Mouse (Mus musculus): Measurements from ENCODE around the gene Rgs21.
A peak's percentile ranks its signal among the peaks of the same experiment; 100 is the strongest.

Rgs21 gene

DNA sequence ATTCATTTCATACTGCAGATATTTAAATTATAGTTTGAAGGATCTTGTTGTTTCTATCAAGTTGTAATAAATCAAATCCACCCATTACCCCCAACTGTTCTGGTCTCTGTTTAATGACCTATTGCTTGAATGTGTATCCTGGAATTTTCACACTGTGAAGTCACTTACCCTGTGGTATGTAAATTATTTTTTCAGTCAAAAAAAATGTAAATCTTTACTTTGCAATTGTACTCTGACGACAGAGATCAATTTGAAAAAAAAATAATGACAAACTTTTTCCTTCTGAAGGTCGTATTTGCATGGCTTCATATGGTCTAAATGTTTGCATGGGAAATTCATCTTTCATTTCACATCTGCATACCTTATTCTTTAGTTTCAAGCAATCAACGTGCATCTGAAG is at the start of gene Rgs21:
Gene Rgs21 (minus strand): TSS at position 101 of the 400 bp plus-strand sequence.
- DNase-seq (ENCODE audit: low read depth, low spot score) = no peak

DNA sequence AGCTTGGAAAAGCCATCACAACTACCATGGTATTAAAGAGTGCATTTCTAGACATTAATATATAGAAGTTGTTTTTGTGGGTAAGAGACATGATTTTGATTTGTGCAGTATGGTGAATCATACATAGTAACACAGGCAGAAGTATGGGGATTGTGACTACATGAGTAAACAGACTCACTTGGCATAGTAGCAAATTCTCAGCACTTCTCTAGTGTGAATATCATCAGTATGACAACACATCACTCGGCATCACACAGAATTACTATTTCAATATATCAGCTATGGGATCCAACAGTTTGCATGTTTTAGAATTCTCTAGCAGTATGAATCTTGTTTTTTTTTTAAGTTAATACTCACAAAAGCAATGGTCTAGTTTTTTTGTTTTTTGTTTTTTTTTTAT is 36.6 kb upstream of the Rgs21 start:
- no peak for DNase-seq (ENCODE audit: low read depth, low spot score)

DNA sequence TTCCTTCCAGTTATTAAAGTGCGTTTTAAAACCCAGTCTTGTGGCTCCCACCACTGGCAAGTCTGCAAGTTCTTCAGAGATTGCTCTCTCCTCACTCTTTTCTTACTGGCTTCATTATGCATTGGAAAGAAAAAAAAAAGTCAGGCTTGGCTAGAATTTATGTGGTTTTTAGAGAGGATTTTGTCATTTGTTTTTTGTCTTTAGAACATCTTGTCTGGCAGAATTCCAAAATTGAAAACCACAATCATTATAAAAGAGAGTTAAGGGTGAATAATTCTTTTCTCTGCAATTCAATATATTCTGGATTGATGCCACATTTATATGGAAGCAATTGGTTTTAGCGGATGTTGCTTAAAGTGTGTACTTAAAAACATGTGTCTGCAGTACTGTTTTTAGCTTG is 35.5 kb upstream of the Rgs21 start:
- DNase-seq (ENCODE audit: low read depth, low spot score) = no peak

DNA sequence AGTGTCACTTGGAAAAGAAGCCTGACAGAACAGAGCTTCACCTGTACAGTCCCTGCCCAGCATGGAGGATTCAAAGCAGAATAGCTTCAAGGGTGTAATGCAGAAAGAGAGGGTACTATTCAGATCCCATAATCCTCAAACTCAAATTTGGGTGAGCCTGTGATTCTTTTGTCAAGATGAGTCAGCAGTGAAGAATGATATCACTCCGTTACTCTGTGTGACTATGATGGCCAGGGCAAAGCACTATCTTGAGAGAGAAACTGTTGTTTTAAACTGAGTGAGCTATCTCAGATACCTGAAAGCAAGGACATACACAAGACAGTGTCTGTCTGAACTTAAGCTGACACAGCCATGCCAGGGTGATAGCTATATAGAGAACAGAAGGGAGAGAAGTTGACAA is 11.9 kb upstream of the Rgs21 start:
- DNase-seq (ENCODE audit: low read depth, low spot score) = no peak

DNA sequence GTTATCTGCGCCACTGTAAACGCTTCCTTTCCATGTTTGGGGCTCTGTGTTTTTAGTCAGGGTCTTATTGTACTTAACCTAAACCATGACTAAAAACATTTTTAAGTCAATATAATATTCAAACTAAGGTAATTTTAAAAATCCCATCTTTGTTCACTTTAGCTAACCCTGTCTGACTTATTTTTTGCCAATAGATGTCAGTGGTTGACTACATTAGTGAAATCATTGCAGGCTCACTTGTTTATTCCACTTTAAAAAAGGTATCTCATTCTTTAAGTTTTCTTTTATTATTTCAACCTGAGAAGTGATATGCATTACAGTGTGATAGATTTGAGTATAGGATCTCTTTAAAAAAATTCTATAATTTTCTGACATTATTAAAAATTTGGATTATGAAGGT is 5.5 kb upstream of the Rgs21 start:
- no peak for DNase-seq (ENCODE audit: low read depth, low spot score)

DNA sequence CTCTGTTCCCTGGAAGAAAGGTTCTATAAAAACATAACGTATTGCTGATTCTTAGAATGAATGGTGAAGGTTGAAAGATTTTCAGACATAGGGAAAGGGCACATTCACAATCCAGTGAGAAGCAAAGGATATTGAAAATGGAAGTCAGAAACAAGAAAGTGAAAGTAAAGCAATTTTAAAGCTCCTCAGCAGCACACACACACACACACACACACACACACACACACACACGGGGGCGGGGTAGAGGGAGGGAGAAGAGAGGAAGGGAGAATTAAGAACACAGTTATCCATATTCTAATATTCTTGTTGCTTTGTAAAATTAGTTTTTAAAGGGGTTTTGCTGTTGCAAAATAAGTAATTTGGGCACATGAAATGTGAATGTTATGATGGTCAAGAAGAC is 2.4 kb upstream of the Rgs21 start:
- no peak for DNase-seq (ENCODE audit: low read depth, low spot score)

DNA sequence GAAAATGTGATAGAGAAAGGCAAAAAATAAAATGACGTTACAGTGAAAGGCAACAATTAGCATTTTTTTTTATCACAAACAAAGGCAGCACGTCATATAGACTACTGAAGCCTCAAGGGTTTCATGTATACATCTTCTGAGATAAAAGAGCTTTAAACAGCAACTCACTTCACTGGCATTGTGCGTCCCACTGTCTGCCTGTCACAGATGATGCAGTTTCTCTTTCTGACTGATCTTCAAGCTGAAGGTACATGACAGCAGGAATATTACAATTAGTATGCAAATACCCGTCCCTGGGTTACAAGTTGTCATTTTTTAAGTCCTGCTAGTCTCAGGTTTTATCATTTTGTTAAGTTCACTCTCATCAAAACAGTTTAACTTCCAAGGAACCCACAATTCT is 22.3 kb downstream of the Rgs21 start:
- no peak for DNase-seq (ENCODE audit: low read depth, low spot score)

DNA sequence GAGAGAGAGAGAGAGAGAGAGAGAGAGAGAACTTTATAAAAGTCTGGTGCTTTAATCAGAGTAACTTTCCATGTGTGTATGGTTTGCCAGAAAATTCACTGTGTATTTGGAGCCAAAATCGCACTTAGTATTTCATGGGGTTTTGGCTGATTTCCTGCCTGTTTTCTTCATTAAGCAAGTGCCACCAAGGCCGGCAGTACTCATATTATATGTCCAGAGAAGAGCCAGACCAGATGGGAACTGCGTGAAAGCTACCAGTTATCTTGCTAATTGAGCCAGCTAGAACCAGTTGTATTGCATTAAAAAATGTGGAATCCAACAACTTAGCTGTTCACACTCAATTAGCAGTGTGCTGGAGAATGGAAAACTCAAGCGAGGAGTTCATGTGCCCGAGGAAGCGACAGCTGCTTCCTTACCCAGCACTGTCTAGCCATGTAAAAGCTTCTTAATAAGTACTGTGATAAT is 22.9 kb downstream of the Rgs21 start:
- DNase-seq (ENCODE audit: low read depth, low spot score) = peak; percentile 13

DNA sequence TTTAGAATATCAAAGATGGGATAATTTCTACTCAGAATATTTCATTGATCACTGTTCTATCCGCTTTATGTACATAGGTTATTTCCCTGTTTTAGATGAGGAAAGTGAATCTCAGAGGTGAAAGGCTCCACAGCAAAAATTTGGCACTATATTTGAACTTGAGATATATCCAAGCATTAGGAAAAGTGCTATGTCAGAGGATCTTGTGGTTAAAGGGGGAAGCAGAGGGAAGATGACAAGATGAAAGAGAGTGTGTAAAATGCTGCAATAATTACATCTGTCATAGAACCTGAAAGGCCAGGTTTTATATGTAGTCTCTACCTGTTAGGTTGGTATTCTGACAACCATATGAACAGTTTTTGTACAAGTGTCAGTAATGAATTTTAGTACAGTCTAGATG is 35.7 kb downstream of the Rgs21 start:
- no peak for DNase-seq (ENCODE audit: low read depth, low spot score)

DNA sequence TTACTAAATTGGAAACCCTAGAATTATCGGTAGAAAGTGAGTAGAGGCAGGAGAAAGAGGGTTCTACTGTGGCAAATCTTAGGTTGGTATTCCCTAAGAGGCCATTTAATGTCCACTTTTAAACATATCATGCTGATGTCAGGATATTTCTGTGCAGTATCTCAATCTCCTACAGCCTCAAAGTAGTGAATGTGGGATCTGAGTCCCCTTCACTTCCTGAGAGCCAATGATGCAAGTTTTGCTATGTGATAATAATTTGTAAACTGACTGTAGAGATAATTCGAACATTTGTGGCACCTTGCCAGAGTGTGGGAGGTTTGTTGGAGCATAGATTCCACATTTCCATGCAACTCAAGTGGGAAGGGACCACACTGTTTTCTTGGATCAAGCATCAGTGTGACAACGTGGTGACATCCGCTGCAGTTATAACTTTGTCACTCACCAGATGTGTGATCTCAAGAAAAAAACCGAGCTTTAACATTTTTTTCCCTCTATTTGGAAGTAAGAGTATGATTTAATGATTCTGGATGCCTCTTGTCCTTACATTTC is 49.5 kb downstream of the Rgs21 start:
- no peak for DNase-seq (ENCODE audit: low read depth, low spot score)

DNA sequence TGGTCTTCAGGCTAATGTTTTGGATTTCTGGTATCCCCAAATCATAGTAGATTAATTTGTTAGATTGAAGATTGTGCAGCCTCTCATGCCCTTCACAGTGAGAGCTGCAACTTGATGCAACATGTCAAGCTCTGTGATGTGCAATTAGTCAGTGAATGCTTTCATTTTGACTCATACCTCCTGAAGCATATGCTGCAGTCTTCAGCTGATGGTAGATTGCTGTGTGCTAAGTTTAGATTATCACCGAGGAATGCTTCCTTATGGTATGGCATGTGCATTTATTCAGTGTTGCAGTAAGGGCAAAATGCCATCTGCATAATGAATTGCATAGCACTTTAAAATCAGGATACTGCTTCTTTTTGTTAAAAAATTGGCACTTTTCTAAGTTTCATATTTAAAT is 65.2 kb downstream of the Rgs21 start:
- no peak for DNase-seq (ENCODE audit: low read depth, low spot score)

DNA sequence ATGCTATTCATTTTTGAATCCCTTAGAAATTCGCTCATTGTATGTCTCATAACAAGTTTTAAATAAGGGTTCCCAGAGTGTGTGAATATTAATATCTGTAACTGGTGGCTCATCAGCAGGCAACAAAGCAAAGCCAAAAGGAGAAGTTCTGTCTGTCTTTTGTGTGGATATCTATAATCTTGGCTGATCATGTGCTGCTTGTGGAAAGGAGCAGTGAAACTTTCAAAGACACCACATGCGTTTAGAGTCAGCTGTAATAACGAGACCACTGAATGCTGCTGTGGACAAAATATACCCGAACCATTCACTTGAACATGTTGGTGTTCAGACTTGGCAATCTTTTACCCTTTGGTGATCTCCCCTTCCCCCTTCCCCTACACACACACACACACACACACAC is 67.0 kb downstream of the Rgs21 start:
- no peak for DNase-seq (ENCODE audit: low read depth, low spot score)

DNA sequence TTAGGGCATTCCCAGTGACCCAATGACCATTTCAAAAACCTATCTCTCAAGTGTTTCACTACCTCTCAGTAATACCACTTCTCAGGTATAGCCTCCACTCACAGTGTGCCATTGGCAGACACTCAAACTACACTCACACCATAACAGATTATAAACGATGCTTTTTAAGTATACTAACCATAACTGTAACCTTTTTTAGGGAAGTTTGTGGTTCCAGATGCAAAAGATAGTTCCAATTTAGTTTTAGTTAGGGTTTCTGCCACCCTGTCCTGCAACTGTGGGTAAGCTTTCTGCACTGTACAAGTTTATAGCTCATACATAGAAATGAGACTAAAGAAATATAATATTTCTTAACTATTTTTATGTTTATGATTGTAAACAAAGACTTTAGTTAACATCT is 67.7 kb downstream of the Rgs21 start:
- DNase-seq (ENCODE audit: low read depth, low spot score) = no peak

DNA sequence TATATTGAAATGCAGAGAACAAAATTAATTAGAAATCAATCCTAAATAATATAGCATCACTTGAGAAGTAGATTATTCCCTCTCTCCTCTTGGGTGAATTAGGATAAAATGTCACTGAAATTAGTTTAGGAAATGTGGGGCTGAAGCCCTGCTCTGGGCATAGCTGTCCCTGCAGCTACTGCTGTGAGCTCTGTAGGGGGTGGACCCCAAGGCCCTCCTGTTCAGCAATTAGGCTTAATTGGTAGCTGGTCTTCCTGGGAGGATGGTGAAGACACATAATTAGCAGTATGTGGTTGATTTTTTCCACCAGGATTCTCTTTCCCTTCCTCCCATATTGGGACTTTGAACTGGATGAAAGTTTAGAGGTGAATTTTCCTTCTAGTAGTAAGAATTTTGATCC is 68.7 kb downstream of the Rgs21 start:
- no peak for DNase-seq (ENCODE audit: low read depth, low spot score)

DNA sequence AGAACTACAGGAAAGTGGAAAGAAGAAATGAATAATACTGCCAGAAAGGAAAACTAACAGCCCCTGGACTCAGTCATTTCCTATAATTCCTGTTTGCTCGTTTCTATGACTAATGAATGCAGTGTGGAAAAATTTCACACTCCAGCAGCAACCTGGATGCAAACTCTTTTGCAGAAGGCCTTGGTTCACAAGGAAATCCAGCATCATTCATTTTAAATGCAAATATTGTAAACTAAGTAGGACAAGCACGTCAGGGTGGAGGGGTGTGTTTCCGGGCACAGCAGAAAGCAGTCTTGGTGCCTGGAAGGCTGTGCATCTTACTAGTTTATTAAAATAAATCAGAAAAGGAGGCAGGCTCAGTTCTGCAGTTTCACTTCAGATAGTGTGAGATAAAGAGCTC is 69.4 kb downstream of the Rgs21 start:
- no peak for DNase-seq (ENCODE audit: low read depth, low spot score)

DNA sequence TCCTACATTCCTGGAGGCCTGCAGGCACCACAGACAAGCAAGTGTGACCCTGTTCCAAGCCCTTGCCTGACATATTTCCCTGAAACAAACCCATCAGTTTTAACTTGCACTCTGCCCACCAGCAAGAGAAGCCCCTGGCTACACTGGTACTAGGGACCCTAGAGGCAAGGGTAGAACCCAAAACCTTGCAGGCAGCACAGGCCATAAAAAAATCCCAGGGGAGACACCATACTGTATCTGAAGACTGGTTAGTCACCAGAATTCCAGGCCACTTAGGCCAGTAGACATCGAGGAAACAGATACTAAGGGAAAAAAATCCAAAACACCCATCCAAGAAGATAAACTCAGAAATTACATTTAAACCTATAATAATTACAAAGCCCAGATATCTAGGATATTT is 74.1 kb downstream of the Rgs21 start:
- DNase-seq (ENCODE audit: low read depth, low spot score) = no peak

DNA sequence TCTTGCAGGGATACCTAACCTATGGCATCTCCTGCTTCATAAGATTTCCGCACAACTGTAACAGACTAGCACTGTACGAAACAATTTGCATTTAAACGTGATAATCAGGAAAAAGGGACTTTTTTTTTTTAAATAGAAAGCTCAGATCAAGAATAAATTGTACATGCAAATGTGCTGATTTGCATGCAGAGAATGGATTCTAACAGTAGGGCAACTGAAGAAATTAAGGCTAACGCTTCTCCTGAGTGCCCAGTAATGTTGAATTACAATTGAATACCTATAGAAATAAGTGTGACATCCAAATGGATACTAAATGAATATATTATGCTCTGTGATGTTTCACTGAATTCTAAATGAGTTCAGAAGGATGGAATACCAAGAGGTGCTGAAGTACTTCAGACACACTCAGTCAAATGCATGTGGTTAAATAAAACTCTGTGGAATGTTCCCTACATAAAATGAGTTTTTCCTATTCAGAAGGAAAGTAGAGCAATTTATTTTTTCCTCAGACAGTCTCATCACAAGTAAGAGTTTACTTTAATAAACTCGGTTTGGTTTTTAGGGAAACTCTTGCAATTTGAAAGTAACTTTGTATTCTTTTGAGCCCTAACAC is 79.1 kb downstream of the Rgs21 start:
- DNase-seq (ENCODE audit: low read depth, low spot score) = no peak

Measured in forelimb bud, embryonic 11.5 days (tissue).